Comparison of ENCODE assay signal across 18 mouse cellular contexts in the genomic region with DNA sequence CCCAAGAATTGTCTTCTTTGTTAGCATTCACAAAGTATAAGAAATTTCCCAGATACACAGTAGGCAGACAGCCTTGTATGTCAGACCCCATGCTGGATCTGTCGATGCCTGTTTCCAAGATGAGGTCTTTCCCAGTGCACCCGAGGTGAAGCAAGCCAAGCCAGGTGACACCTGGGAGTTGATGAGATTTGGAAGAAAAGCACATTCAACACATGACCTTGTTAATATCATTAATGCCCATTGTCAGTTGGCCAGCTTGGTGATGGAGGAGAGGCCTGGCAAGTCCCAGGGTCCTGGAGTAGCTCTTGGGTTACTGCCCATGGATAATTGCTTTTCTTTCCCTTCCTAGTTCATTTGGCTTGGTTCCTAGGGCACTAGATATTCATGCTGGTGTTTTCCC.
DNase-seq lines count a peak whose midpoint lies in the region; ATAC-seq and TF ChIP-seq lines count a peak whose summit lies in the region.
"Had no signal": no experiment of that assay in that cellular context is flagged by ENCODE, and none has a peak within 500 bp of the region (broad histone marks: within the 10 kb centered on the region; RNA-seq: fewer than 3 reads in every experiment).

No protein-coding gene starts in this region.

- H3K9ac ChIP-seq in forebrain, embryonic 15.5 days (replicated peaks) = no peak overlapping the region
- no peak overlapping the region for H3K9ac ChIP-seq in forebrain, postnatal 0 days
- H3K9ac ChIP-seq: limb, embryonic 12.5 days; liver, embryonic 13.5 days; midbrain, embryonic 15.5 days had no signal

- 37% methylated on average over 2 of the region's 2 CpGs for WGBS in forebrain, embryonic 15.5 days
- 93% methylated on average over 2 of the region's 2 CpGs for WGBS in forebrain, embryonic 10.5 days
- 27% methylated on average over 2 of the region's 2 CpGs for WGBS in forebrain, postnatal 0 days

- ATAC-seq in forebrain, embryonic 15.5 days (replicated peaks) = peak; percentile 75
- ATAC-seq in forebrain, postnatal 0 days = peak; percentile 64
- ATAC-seq: intestine, embryonic 16.5 days; lung, postnatal 0 days; midbrain, embryonic 15.5 days had no signal

- H3K4me1 ChIP-seq in forebrain, embryonic 15.5 days = peaks cover 8% of the 10 kb centered on the region
- H3K4me1 ChIP-seq in forebrain, embryonic 10.5 days = no peaks in the 10 kb centered on the region
- H3K4me1 ChIP-seq in forebrain, postnatal 0 days (ENCODE audit: insufficient read depth) = no peaks in the 10 kb centered on the region
- H3K4me1 ChIP-seq: limb, embryonic 12.5 days; liver, embryonic 13.5 days had no signal

- peak overlapping the region; percentile 65 for H3K27ac ChIP-seq in forebrain, embryonic 15.5 days (replicated peaks)
- no peak overlapping the region for H3K27ac ChIP-seq in forebrain, embryonic 10.5 days
- 0 out of 2 replicates have a peak overlapping the region, but pooled peaks have one; percentile 0 for H3K27ac ChIP-seq in forebrain, postnatal 0 days (ENCODE audit: low read depth, low read length)
- H3K27ac ChIP-seq: left cerebral cortex, adult 2 months; limb, embryonic 12.5 days; liver, embryonic 13.5 days; midbrain, embryonic 15.5 days; stomach, postnatal 0 days had no signal

- no peaks in the 10 kb centered on the region for H3K36me3 ChIP-seq in forebrain, embryonic 15.5 days
- no peaks in the 10 kb centered on the region for H3K36me3 ChIP-seq in forebrain, embryonic 10.5 days (replicated peaks)
- no peaks in the 10 kb centered on the region for H3K36me3 ChIP-seq in forebrain, postnatal 0 days (ENCODE audit: insufficient read depth)
- H3K36me3 ChIP-seq: limb, embryonic 12.5 days; liver, embryonic 13.5 days; midbrain, embryonic 15.5 days had no signal

- TF ChIP-seq CTCF in forebrain, postnatal 0 days (IDR thresholded peaks at IDR 0.05; ENCODE audit: low read depth) = no peak

- H3K9me3 ChIP-seq in forebrain, embryonic 15.5 days = no peaks in the 10 kb centered on the region
- H3K9me3 ChIP-seq in forebrain, embryonic 10.5 days = no peaks in the 10 kb centered on the region
- H3K9me3 ChIP-seq in forebrain, postnatal 0 days (ENCODE audit: low read length) = no peaks in the 10 kb centered on the region
- H3K9me3 ChIP-seq: limb, embryonic 12.5 days; liver, embryonic 13.5 days; midbrain, embryonic 15.5 days had no signal

- H3K4me2 ChIP-seq in forebrain, embryonic 15.5 days (replicated peaks) = no peak overlapping the region
- no peak overlapping the region for H3K4me2 ChIP-seq in forebrain, postnatal 0 days (ENCODE audit: low read depth)
- H3K4me2 ChIP-seq: heart, embryonic 11.5 days; limb, embryonic 12.5 days; liver, embryonic 13.5 days; midbrain, embryonic 15.5 days had no signal

- no peaks in the 10 kb centered on the region for H3K27me3 ChIP-seq in forebrain, embryonic 15.5 days
- no peaks in the 10 kb centered on the region for H3K27me3 ChIP-seq in forebrain, embryonic 10.5 days (ENCODE audit: poor library complexity, severe bottlenecking)
- H3K27me3 ChIP-seq in forebrain, postnatal 0 days (ENCODE audit: insufficient read depth, low read length) = no peaks in the 10 kb centered on the region
- H3K27me3 ChIP-seq: limb, embryonic 12.5 days; liver, embryonic 13.5 days; midbrain, embryonic 15.5 days had no signal

- DNase-seq in cerebellum, adult 11-12 months = peak; percentile 2
- no peak for DNase-seq in cerebellum, postnatal 36 days
- DNase-seq in forebrain, embryonic 10.5 days (ENCODE audit: extremely low spot score, low spot score) = no peak
- DNase-seq in layer of hippocampus, postnatal 14 days (ENCODE audit: low spot score in 2 of 2) = peak; percentile 9 to 28
- DNase-seq in layer of hippocampus, adult 9-10 months (ENCODE audit: low spot score) = no peak
- peak; percentile 59 for DNase-seq in forebrain, postnatal 0 days
- no peak for DNase-seq in urinary bladder, postnatal 25 days (ENCODE audit: low spot score)
- DNase-seq: gastrocnemius, postnatal 36 days; liver, embryonic 13.5 days had no signal

- H3K4me3 ChIP-seq in forebrain, embryonic 15.5 days = no peak overlapping the region
- H3K4me3 ChIP-seq in forebrain, embryonic 10.5 days = no peak overlapping the region
- no peak overlapping the region for H3K4me3 ChIP-seq in forebrain, postnatal 0 days (ENCODE audit: low read depth, low read length)
- H3K4me3 ChIP-seq: erythroblast, embryonic 14.5 days; left cerebral cortex, adult 2 months; limb, embryonic 12.5 days; liver, embryonic 13.5 days; midbrain, embryonic 15.5 days had no signal

Comparison
In these comparisons a context has a peak if more than half of its experiments do, and no peak if none do; other contexts are left out.
1. DNase-seq: peak in cerebellum, adult 11-12 months (single experiment), layer of hippocampus, postnatal 14 days (2 of 2) and forebrain, postnatal 0 days (single experiment); none in cerebellum, postnatal 36 days (0 of 2), forebrain, embryonic 10.5 days (single experiment), layer of hippocampus, adult 9-10 months (single experiment) and urinary bladder, postnatal 25 days (single experiment).